Mouse (Mus musculus) neural tube, embryonic 10.5 days (tissue): Measurements from ENCODE around the gene Nat8f5.
"Not testable (repeated sequence)": the region's sequence is repeated elsewhere in the genome, so short reads cannot be mapped to it uniquely, and the experiment has no call there.

ENCODE experiments used
- DNase-seq: peaks from one replicate; pipeline ENCODE4 v3.0.0-alpha.2; 2017; ENCODE audit warnings: low spot score; ENCODE audit errors: extremely low spot score

Gene Nat8f5

GRCm38 (mm10) chr6:85820837-85821236 lies at the start of gene Nat8f5, which contains the start of gene Nat8f6:
TSS of gene Nat8f5 (minus strand) at chr6:85820972.
TSS of gene Nat8f6 (minus strand) at chr6:85820954.
- DNase-seq, result no peak

GRCm38 (mm10) chr6:85869006-85869405 lies 48.2 kb upstream of the Nat8f5 start, which contains the start of gene Nat8f2:
TSS of gene Nat8f2 (minus strand) at chr6:85869158.
- DNase-seq, result not testable (repeated sequence)

GRCm38 (mm10) chr6:85867726-85868690 lies 47.2 kb upstream of the Nat8f5 start:
- DNase-seq, result peak; percentile 7

- DNase-seq, result peak; percentile 3
Observed at GRCm38 (mm10) chr6:85866995-85867394, 46.2 kb upstream of the Nat8f5 start.

GRCm38 (mm10) chr6:85866166-85866565 lies 45.4 kb upstream of the Nat8f5 start:
- DNase-seq, result peak; percentile 9

GRCm38 (mm10) chr6:85864900-85865639 lies 44.3 kb upstream of the Nat8f5 start:
- DNase-seq, result peak; percentile 10

GRCm38 (mm10) chr6:85863840-85864239 lies 43.1 kb upstream of the Nat8f5 start:
- peak; percentile 1 for DNase-seq

- no peak for DNase-seq
Observed at GRCm38 (mm10) chr6:85863136-85863535, 42.4 kb upstream of the Nat8f5 start.

- DNase-seq, result no peak
Observed at GRCm38 (mm10) chr6:85862565-85862964, 41.8 kb upstream of the Nat8f5 start.

- no peak for DNase-seq
Observed at GRCm38 (mm10) chr6:85861247-85861646, 40.5 kb upstream of the Nat8f5 start.

GRCm38 (mm10) chr6:85856194-85856678 lies 35.5 kb upstream of the Nat8f5 start:
- no peak for DNase-seq

- DNase-seq, result no peak
Observed at GRCm38 (mm10) chr6:85853481-85853880, 32.7 kb upstream of the Nat8f5 start.

- DNase-seq, result no peak
Observed at GRCm38 (mm10) chr6:85851062-85851773, 30.4 kb upstream of the Nat8f5 start.

GRCm38 (mm10) chr6:85849240-85849639 lies 28.5 kb upstream of the Nat8f5 start:
- no peak for DNase-seq

- DNase-seq, result no peak
Observed at GRCm38 (mm10) chr6:85848140-85848539, 27.4 kb upstream of the Nat8f5 start.

- no peak for DNase-seq
Observed at GRCm38 (mm10) chr6:85846921-85847320, 26.1 kb upstream of the Nat8f5 start.

GRCm38 (mm10) chr6:85843677-85844458 lies 23.1 kb upstream of the Nat8f5 start:
- not testable (repeated sequence) for DNase-seq

- no peak for DNase-seq
Observed at GRCm38 (mm10) chr6:85839982-85840381, 19.2 kb upstream of the Nat8f5 start.

GRCm38 (mm10) chr6:85838674-85839073 lies 17.9 kb upstream of the Nat8f5 start:
- DNase-seq, result no peak

GRCm38 (mm10) chr6:85837307-85837706 lies 16.5 kb upstream of the Nat8f5 start:
- DNase-seq, result peak; percentile 23
